Mouse (Mus musculus) lung, adult 2 months (tissue): Measurements from ENCODE around the gene Gm37240. TPM values are rescaled to one million over a fixed set of nuclear protein-coding genes. Genes with fewer than 3 reads are reported as not detected.
A peak's percentile ranks its signal among the peaks of the same experiment; 100 is the strongest.

ENCODE experiments used
- DNase-seq: peaks from one replicate; pipeline ENCODE4 v3.0.0; 2022
- H3K4me1 ChIP-seq: fragments of 200-500 bp; 2 replicates; pipeline ENCODE4 v1.6.1; 2011; ENCODE audit warnings: low read length; ENCODE audit not compliant: control insufficient read depth, insufficient read depth
- H3K4me3 ChIP-seq: fragments of 200-500 bp; replicated peaks from 2 replicates; pipeline ENCODE3; 2011; ENCODE audit warnings: low read depth, mild to moderate bottlenecking, control low read depth, low read length; ENCODE audit errors: extremely low read depth
- CTCF ChIP-seq: fragments of 200-500 bp; IDR thresholded peaks from 2 replicates; pipeline ENCODE4 v1.5.1; 2011; ENCODE audit warnings: mild to moderate bottlenecking, low read length, control low read depth; ENCODE audit not compliant: insufficient read depth
- POLR2A ChIP-seq: fragments of 200-500 bp; IDR thresholded peaks from 2 replicates; pipeline ENCODE4 v1.6.1; 2011; ENCODE audit warnings: low read depth, mild to moderate bottlenecking, control low read depth, low read length, borderline replicate concordance; ENCODE audit errors: extremely low read depth
- WGBS: fragments of 180-500 bp; shearing (Covaris S2); methylation state at CpG from one replicate; pipeline ENCODE4 v1.1.7; 2018; 5-methylcytosine and 5-hydroxymethylcytosine counted together
- polyA plus RNA-seq: library from polyadenylated mRNA; depleted of rRNA; stranded (reverse); fragments of >200 nt; gene quantifications from 2 replicates; pipeline ENCODE4 v1.2.3, GENCODE M21; 2012

Gene Gm37240
- polyA plus RNA-seq, 1 experiment = 16.9 TPM

- no peak overlapping the region for H3K4me3 ChIP-seq
- no peak for TF ChIP-seq POLR2A
- no peak for TF ChIP-seq CTCF
- WGBS = 65% methylated on average over 10 of the region's 10 CpGs
- peak; percentile 6 for DNase-seq
- H3K4me1 ChIP-seq = no peaks in the 10 kb centered on the region; the same call in 1 of the 2 replicates
These were observed 548.0 kb downstream of the Gm37240 start for GRCm38 (mm10) chr3:85339269-85339820.

- TF ChIP-seq POLR2A (no peak), CTCF (no peak)
- no peaks in the 10 kb centered on the region; the same call in 1 of the 2 replicates for H3K4me1 ChIP-seq
- WGBS = 85% methylated on average over 3 of the region's 3 CpGs
- H3K4me3 ChIP-seq = no peak overlapping the region
- no peak for DNase-seq
These were observed 548.6 kb downstream of the Gm37240 start for GRCm38 (mm10) chr3:85338755-85339095.

- TF ChIP-seq POLR2A = no peak
- TF ChIP-seq CTCF = no peak
- Histone ChIP-seq H3K4me3 (no peak overlapping the region), H3K4me1 (no peaks in the 10 kb centered on the region; the same call in 1 of the 2 replicates)
- no peak for DNase-seq
- 89% methylated on average over 7 of the region's 7 CpGs for WGBS
These were observed 549.2 kb downstream of the Gm37240 start for GRCm38 (mm10) chr3:85337881-85338754.

GRCm38 (mm10) chr3:85335517-85335916 lies 551.8 kb downstream of the Gm37240 start:
- H3K4me1 ChIP-seq = no peaks in the 10 kb centered on the region; the same call in 1 of the 2 replicates
- no peak overlapping the region for H3K4me3 ChIP-seq
- DNase-seq = no peak
- TF ChIP-seq POLR2A = no peak
- no peak for TF ChIP-seq CTCF
- 88% methylated on average over 1 of the region's 1 CpGs for WGBS

- Histone ChIP-seq H3K4me1 (no peaks in the 10 kb centered on the region), H3K4me3 (no peak overlapping the region)
- WGBS = 82% methylated on average over 4 of the region's 4 CpGs
- no peak for TF ChIP-seq CTCF
- TF ChIP-seq POLR2A = no peak
- DNase-seq = no peak
These were observed 555.0 kb downstream of the Gm37240 start for GRCm38 (mm10) chr3:85332276-85332675.

- Histone ChIP-seq H3K4me1 (no peaks in the 10 kb centered on the region), H3K4me3 (no peak overlapping the region)
- no peak for DNase-seq
- WGBS = 88% methylated on average over 5 of the region's 5 CpGs
- TF ChIP-seq POLR2A (no peak), CTCF (no peak)
These were observed 569.1 kb downstream of the Gm37240 start for GRCm38 (mm10) chr3:85318256-85318655.

GRCm38 (mm10) chr3:85317306-85317705 lies 570.0 kb downstream of the Gm37240 start:
- no peak for DNase-seq
- Histone ChIP-seq H3K4me1 (no peaks in the 10 kb centered on the region), H3K4me3 (no peak overlapping the region)
- TF ChIP-seq CTCF (no peak), POLR2A (no peak)
- 87% methylated on average over 4 of the region's 4 CpGs for WGBS

- no peak for DNase-seq
- TF ChIP-seq CTCF (no peak), POLR2A (no peak)
- Histone ChIP-seq H3K4me3 (no peak overlapping the region), H3K4me1 (no peaks in the 10 kb centered on the region)
- WGBS = 86% methylated on average over 6 of the region's 6 CpGs
These were observed 572.4 kb downstream of the Gm37240 start for GRCm38 (mm10) chr3:85314961-85315360.

GRCm38 (mm10) chr3:85313646-85314255 lies 573.6 kb downstream of the Gm37240 start:
- WGBS = 18% methylated on average over 4 of the region's 4 CpGs
- Histone ChIP-seq H3K4me3 (no peak overlapping the region), H3K4me1 (no peaks in the 10 kb centered on the region)
- TF ChIP-seq CTCF = no peak
- no peak for TF ChIP-seq POLR2A
- no peak for DNase-seq
